Mouse (Mus musculus): Measurements from ENCODE around the gene Fam25c. TPM values are rescaled to one million over a fixed set of nuclear protein-coding genes. Genes with fewer than 3 reads are reported as not detected.
"Not testable (repeated sequence)": the region's sequence is repeated elsewhere in the genome, so short reads cannot be mapped to it uniquely, and the experiment has no call there.

Fam25c gene
- total RNA-seq, 2 experiments from 2014 or later = 0.66 TPM; not detected in 1

GRCm38 (mm10) chr14:34365147-34365507 is 9.9 kb upstream of the Fam25c start:
- no peak for DNase-seq

GRCm38 (mm10) chr14:34364254-34365146 is 9.3 kb upstream of the Fam25c start:
- not testable (repeated sequence) for DNase-seq
- intact Hi-C loops (cut with DNase I; ENCODE audit: low total_unique reads) = loop anchor here (5.0 kb wide), 1 partner anchor 87 kb away; no protein-coding TSS in a partner anchor

More at GRCm38 (mm10) chr14:34365147-34365507, 9.9 kb upstream of the Fam25c start:
- intact Hi-C loops (cut with DNase I; ENCODE audit: low total_unique reads) = no loop called here

GRCm38 (mm10) chr14:34363490-34364253 is 8.4 kb upstream of the Fam25c start:
- intact Hi-C loops (cut with DNase I; ENCODE audit: low total_unique reads) = loop anchor here (5.0 kb wide), 1 partner anchor 86 kb away; no protein-coding TSS in a partner anchor

GRCm38 (mm10) chr14:34362726-34363445 is 7.7 kb upstream of the Fam25c start:
- intact Hi-C loops (cut with DNase I; ENCODE audit: low total_unique reads) = loop anchor here (5.0 kb wide), 1 partner anchor 86 kb away; no protein-coding TSS in a partner anchor
- peak; percentile 67 for DNase-seq

More at GRCm38 (mm10) chr14:34363490-34364253, 8.4 kb upstream of the Fam25c start:
- peak; percentile 84 for DNase-seq

GRCm38 (mm10) chr14:34362135-34362534 is 6.9 kb upstream of the Fam25c start:
- DNase-seq = no peak
- intact Hi-C loops (cut with DNase I; ENCODE audit: low total_unique reads) = loop anchor here (5.0 kb wide), 1 partner anchor 85 kb away; no protein-coding TSS in a partner anchor

- DNase-seq = no peak
- intact Hi-C loops (cut with DNase I; ENCODE audit: low total_unique reads) = loop anchor here (5.0 kb wide), 1 partner anchor 83 kb away; no protein-coding TSS in a partner anchor
Measured at GRCm38 (mm10) chr14:34360251-34360650, 5.0 kb upstream of the Fam25c start.

GRCm38 (mm10) chr14:34359676-34360244 is 4.5 kb upstream of the Fam25c start:
- intact Hi-C loops (cut with DNase I; ENCODE audit: low total_unique reads) = loop anchor here (5.0 kb wide), 1 partner anchor 82 kb away; no protein-coding TSS in a partner anchor
- no peak for DNase-seq

GRCm38 (mm10) chr14:34357671-34358455 is 2.6 kb upstream of the Fam25c start:
- intact Hi-C loops (cut with DNase I; ENCODE audit: low total_unique reads) = no loop called here
- no peak for DNase-seq

GRCm38 (mm10) chr14:34354456-34354855 is 777 bp downstream of the Fam25c start:
- intact Hi-C loops (cut with DNase I; ENCODE audit: low total_unique reads) = no loop called here

GRCm38 (mm10) chr14:34353326-34353725 is 1.9 kb downstream of the Fam25c start:
- no peak for DNase-seq
- intact Hi-C loops (cut with DNase I; ENCODE audit: low total_unique reads) = no loop called here

More at GRCm38 (mm10) chr14:34354456-34354855, 777 bp downstream of the Fam25c start:
- DNase-seq = no peak

GRCm38 (mm10) chr14:34352523-34352922 is 2.7 kb downstream of the Fam25c start:
- no peak for DNase-seq
- intact Hi-C loops (cut with DNase I; ENCODE audit: low total_unique reads) = no loop called here

- intact Hi-C loops (cut with DNase I; ENCODE audit: low total_unique reads) = no loop called here
- no peak for DNase-seq
Measured at GRCm38 (mm10) chr14:34351660-34352059, 3.6 kb downstream of the Fam25c start.

- intact Hi-C loops (cut with DNase I; ENCODE audit: low total_unique reads) = no loop called here
- no peak for DNase-seq
Measured at GRCm38 (mm10) chr14:34349007-34349406, 6.2 kb downstream of the Fam25c start.

- intact Hi-C loops (cut with DNase I; ENCODE audit: low total_unique reads) = no loop called here
- no peak for DNase-seq
Measured at GRCm38 (mm10) chr14:34348301-34348700, 6.9 kb downstream of the Fam25c start.

GRCm38 (mm10) chr14:34347084-34347483 is 8.1 kb downstream of the Fam25c start:
- DNase-seq = no peak
- intact Hi-C loops (cut with DNase I; ENCODE audit: low total_unique reads) = no loop called here

- no peak for DNase-seq
- intact Hi-C loops (cut with DNase I; ENCODE audit: low total_unique reads) = no loop called here
Measured at GRCm38 (mm10) chr14:34345771-34346566, 9.3 kb downstream of the Fam25c start.

- intact Hi-C loops (cut with DNase I; ENCODE audit: low total_unique reads) = no loop called here
- no peak for DNase-seq
Measured at GRCm38 (mm10) chr14:34344361-34344760, 10.9 kb downstream of the Fam25c start.

Data from gastrocnemius, postnatal 14 days (tissue).